Mouse (Mus musculus): ENCODE data around the gene Gm49378. TPM values are rescaled to one million over a fixed set of nuclear protein-coding genes. Genes with fewer than 3 reads are reported as not detected.

Gene Gm49378
- total RNA-seq (2021), result 1 to 10 TPM; 3.8 to 4.5 TPM
- long read RNA-seq, experiment 1, result 0 reads
- long read RNA-seq, experiment 2, result 0 reads

- DNase-seq (ENCODE audit: low spot score in 2 of 2), result no peak
Observed at GRCm38 (mm10) chr14:55637795-55638194, at the start of gene Gm49378. Gene Gm49378 (minus strand): TSS chr14:55637895.

GRCm38 (mm10) chr14:55682118-55682493 is 44.4 kb upstream of the Gm49378 start:
- DNase-seq (ENCODE audit: low spot score in 2 of 2), result no peak

GRCm38 (mm10) chr14:55681160-55682117 is 43.7 kb upstream of the Gm49378 start, which contains the start of gene Tinf2:
Gene Tinf2 (minus strand): TSS chr14:55681820.
- DNase-seq (ENCODE audit: low spot score in 2 of 2), result peak; percentile 74 to 80

- DNase-seq (ENCODE audit: low spot score in 2 of 2), result no peak
Observed at GRCm38 (mm10) chr14:55677615-55678014, 39.9 kb upstream of the Gm49378 start.

- no peak for DNase-seq (ENCODE audit: low spot score in 2 of 2)
Observed at GRCm38 (mm10) chr14:55672741-55673060, 35.0 kb upstream of the Gm49378 start.

GRCm38 (mm10) chr14:55671833-55672740 is 34.4 kb upstream of the Gm49378 start, which contains the start of the genes Gmpr2 and Nedd8:
Gene Gmpr2 (plus strand): TSS chr14:55671941.
Gene Nedd8 (minus strand): TSS chr14:55672124.
- DNase-seq (ENCODE audit: low spot score in 2 of 2), result peak; percentile 46 to 80

- DNase-seq (ENCODE audit: low spot score in 2 of 2), result no peak
Observed at GRCm38 (mm10) chr14:55671486-55671832, 33.8 kb upstream of the Gm49378 start.

- no peak for DNase-seq (ENCODE audit: low spot score in 2 of 2)
Observed at GRCm38 (mm10) chr14:55660636-55661035, 22.9 kb upstream of the Gm49378 start.

GRCm38 (mm10) chr14:55659960-55660573 is 22.4 kb upstream of the Gm49378 start, which contains the start of gene Mdp1:
Gene Mdp1 (minus strand): TSS chr14:55660508.
- peak; percentile 60 to 64 for DNase-seq (ENCODE audit: low spot score in 2 of 2)

GRCm38 (mm10) chr14:55658011-55658410 is 20.3 kb upstream of the Gm49378 start:
- DNase-seq (ENCODE audit: low spot score in 2 of 2), result no peak

GRCm38 (mm10) chr14:55656935-55657334 is 19.2 kb upstream of the Gm49378 start:
- no peak for DNase-seq (ENCODE audit: low spot score in 2 of 2)

- DNase-seq (ENCODE audit: low spot score in 2 of 2), result no peak
Observed at GRCm38 (mm10) chr14:55651528-55651927, 13.8 kb upstream of the Gm49378 start.

GRCm38 (mm10) chr14:55649884-55650283 is 12.2 kb upstream of the Gm49378 start, which contains the start of gene Tssk4:
Gene Tssk4 (plus strand): TSS chr14:55650184.
- DNase-seq (ENCODE audit: low spot score in 2 of 2), result no peak

GRCm38 (mm10) chr14:55644261-55644888 is 6.7 kb upstream of the Gm49378 start:
- DNase-seq (ENCODE audit: low spot score in 2 of 2), result no peak

GRCm38 (mm10) chr14:55643060-55643907 is 5.6 kb upstream of the Gm49378 start, which contains the start of gene Tm9sf1:
Gene Tm9sf1 (minus strand): TSS chr14:55643806.
- peak; percentile 73 to 83 for DNase-seq (ENCODE audit: low spot score in 2 of 2)

GRCm38 (mm10) chr14:55642679-55643059 is 5.0 kb upstream of the Gm49378 start:
- DNase-seq (ENCODE audit: low spot score in 2 of 2), result no peak

- DNase-seq (ENCODE audit: low spot score in 2 of 2), result no peak
Observed at GRCm38 (mm10) chr14:55641291-55641690, 3.6 kb upstream of the Gm49378 start.

GRCm38 (mm10) chr14:55640816-55641215 is 3.1 kb upstream of the Gm49378 start:
- DNase-seq (ENCODE audit: low spot score in 2 of 2), result no peak

GRCm38 (mm10) chr14:55635523-55636007 is 2.1 kb downstream of the Gm49378 start, which contains the start of gene Ipo4:
Gene Ipo4 (minus strand): TSS chr14:55635957.
- peak; percentile 62 to 80 for DNase-seq (ENCODE audit: low spot score in 2 of 2)
